Mouse (Mus musculus): ENCODE results near the gene Bin2. TPM values are rescaled to one million over a fixed set of nuclear protein-coding genes. Genes with fewer than 3 reads are reported as not detected.
A peak's percentile ranks its signal among the peaks of the same experiment; 100 is the strongest.
"Not testable (repeated sequence)": the region's sequence is repeated elsewhere in the genome, so short reads cannot be mapped to it uniquely, and the experiment has no call there.

Bin2 gene
- polyA plus RNA-seq, 1 experiment from 2014 or later: 4.2 TPM

DNA sequence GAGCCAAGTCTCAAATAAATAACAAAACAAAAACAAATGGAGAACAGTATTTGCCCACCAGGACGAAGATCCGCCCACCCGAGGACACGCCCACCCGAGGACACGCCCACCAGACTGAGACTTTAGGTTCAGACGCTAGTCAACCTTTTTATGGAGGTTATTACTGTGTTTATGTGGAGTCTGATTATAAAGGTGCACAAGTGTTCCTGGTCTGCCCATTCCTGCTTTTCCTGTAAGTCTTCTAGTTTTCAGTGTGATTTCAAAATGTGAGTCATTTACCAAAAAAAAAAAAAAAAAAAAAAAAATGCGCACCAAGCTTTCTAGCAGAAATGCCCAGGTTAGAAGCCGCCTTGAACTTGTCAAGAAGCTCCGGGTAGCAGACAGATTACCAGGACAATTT lies 42.1 kb downstream of the Bin2 start:
- H3K36me3 ChIP-seq (ENCODE audit: insufficient read depth, low read length): no peaks in the 10 kb centered on the region
- 33% methylated on average over 10 of the region's 10 CpGs for WGBS
- H3K27me3 ChIP-seq (replicated peaks; ENCODE audit: insufficient read depth, low read length): no peaks in the 10 kb centered on the region
- H3K9me3 ChIP-seq (ENCODE audit: low read length): no peaks in the 10 kb centered on the region
- no peak overlapping the region for H3K9ac ChIP-seq (replicated peaks; ENCODE audit: low read depth)
- no peak for ATAC-seq
- H3K27ac ChIP-seq (ENCODE audit: low read length): peak overlapping the region; percentile 74
- no peak overlapping the region for H3K4me2 ChIP-seq (replicated peaks; ENCODE audit: low read depth, low read length)
- no peak for TF ChIP-seq CTCF (IDR thresholded peaks at IDR 0.05)
- TF ChIP-seq EP300 (IDR thresholded peaks at IDR 0.05): 0 out of 2 replicates have a peak, but pooled peaks have one; percentile 35
- H3K4me3 ChIP-seq (ENCODE audit: low read depth, low read length): no peak overlapping the region
- peaks cover 5% of the 10 kb centered on the region; the same call in 1 of the 2 replicates for H3K4me1 ChIP-seq (ENCODE audit: insufficient read depth, low read depth, low read length)
- DNase-seq (ENCODE audit: low spot score): no peak

DNA sequence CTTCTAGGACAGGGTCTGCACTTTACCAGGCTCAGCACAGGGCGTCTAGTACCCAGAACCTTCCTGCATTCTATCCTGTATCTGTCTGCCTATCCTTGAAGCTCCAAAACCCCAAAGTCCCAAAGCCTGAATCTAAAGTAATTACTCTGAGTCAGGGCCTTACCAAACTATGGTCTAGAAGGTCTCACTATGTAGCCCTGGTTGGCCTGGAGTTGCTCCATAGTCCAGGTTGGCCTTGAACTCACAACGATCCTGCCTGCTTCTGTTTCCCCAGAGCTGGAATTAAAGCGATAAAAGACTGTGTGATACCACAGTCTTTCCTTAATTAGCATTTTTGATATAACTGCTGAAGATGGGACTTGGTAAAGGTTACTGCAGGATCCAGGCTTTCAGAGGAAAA lies 44.9 kb downstream of the Bin2 start:
- Histone ChIP-seq H3K4me3 (ENCODE audit: low read depth, low read length) (no peak overlapping the region), H3K9ac (replicated peaks; ENCODE audit: low read depth) (no peak overlapping the region), H3K27ac (ENCODE audit: low read length) (no peak overlapping the region), H3K27me3 (replicated peaks; ENCODE audit: insufficient read depth, low read length) (no peaks in the 10 kb centered on the region), H3K9me3 (ENCODE audit: low read length) (no peaks in the 10 kb centered on the region), H3K4me1 (ENCODE audit: insufficient read depth, low read depth, low read length) (peaks cover 5% of the 10 kb centered on the region; the same call in 1 of the 2 replicates), H3K4me2 (replicated peaks; ENCODE audit: low read depth, low read length) (no peak overlapping the region), H3K36me3 (ENCODE audit: insufficient read depth, low read length) (peaks cover 11% of the 10 kb centered on the region; the same call in 1 of the 2 replicates)
- 92% methylated on average over 3 of the region's 3 CpGs for WGBS
- DNase-seq (ENCODE audit: low spot score): no peak
- ATAC-seq: no peak
- no peak for TF ChIP-seq EP300 (IDR thresholded peaks at IDR 0.05)

DNA sequence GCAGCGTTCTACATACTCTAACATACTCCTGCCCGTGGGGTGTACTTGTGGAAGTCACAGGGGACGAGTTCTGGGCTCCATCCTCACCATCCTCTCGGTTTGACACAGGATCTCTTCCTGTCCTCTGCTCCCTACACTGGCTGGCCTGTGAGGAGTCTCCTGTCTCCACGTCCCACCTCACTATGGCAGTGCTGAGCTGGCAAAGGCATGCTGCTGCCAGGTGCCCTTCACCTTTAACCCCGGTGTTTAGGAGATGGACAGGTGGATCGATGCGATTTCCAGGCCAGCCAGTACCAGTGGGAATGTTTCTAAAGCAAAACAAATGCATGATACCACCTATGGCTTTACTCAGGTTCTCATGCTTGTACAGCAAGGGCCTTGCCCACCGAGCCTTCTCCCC lies 45.6 kb downstream of the Bin2 start:
- no peak overlapping the region for H3K4me2 ChIP-seq (replicated peaks; ENCODE audit: low read depth, low read length)
- no peak overlapping the region for H3K9ac ChIP-seq (replicated peaks; ENCODE audit: low read depth)
- H3K4me3 ChIP-seq (ENCODE audit: low read depth, low read length): no peak overlapping the region
- H3K27ac ChIP-seq (ENCODE audit: low read length): no peak overlapping the region
- H3K4me1 ChIP-seq (ENCODE audit: insufficient read depth, low read depth, low read length): peaks cover 5% of the 10 kb centered on the region; the same call in 1 of the 2 replicates
- peaks cover 14% of the 10 kb centered on the region; the same call in 1 of the 2 replicates for H3K36me3 ChIP-seq (ENCODE audit: insufficient read depth, low read length)
- H3K27me3 ChIP-seq (replicated peaks; ENCODE audit: insufficient read depth, low read length): no peaks in the 10 kb centered on the region
- no peak for ATAC-seq
- no peak for DNase-seq (ENCODE audit: low spot score)
- WGBS: 85% methylated on average over 9 of the region's 9 CpGs
- TF ChIP-seq CTCF (IDR thresholded peaks at IDR 0.05) (no peak), EP300 (IDR thresholded peaks at IDR 0.05) (no peak)
- H3K9me3 ChIP-seq (ENCODE audit: low read length): no peaks in the 10 kb centered on the region

DNA sequence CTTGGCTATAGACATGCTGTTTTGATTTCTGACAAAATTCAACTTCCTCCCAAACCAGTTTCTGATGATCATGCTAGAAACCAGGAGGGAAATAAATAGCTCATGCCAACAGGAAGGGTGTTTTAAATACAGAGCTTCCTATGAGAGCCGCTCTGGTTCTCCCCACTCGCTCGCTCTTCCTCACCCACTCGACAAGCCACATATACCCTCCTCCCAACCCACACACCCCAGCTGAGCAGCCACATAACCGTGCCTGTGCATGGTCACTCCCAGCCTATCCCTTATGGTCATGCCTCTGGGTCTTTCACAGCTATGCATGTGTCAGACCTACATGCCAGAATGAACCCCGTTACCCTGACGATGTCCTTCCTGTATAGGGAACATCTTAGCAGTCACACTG lies 47.2 kb downstream of the Bin2 start:
- ATAC-seq (peak; percentile 85), DNase-seq (ENCODE audit: low spot score) (peak; percentile 60)
- 60% methylated on average over 7 of the region's 7 CpGs for WGBS
- Histone ChIP-seq H3K9ac (replicated peaks; ENCODE audit: low read depth) (no peak overlapping the region), H3K4me3 (ENCODE audit: low read depth, low read length) (no peak overlapping the region), H3K36me3 (ENCODE audit: insufficient read depth, low read length) (peaks cover 27% of the 10 kb centered on the region; the same call in 1 of the 2 replicates), H3K27ac (ENCODE audit: low read length) (peak overlapping the region; percentile 60), H3K4me2 (replicated peaks; ENCODE audit: low read depth, low read length) (no peak overlapping the region), H3K9me3 (ENCODE audit: low read length) (no peaks in the 10 kb centered on the region), H3K4me1 (ENCODE audit: insufficient read depth, low read depth, low read length) (no peaks in the 10 kb centered on the region), H3K27me3 (replicated peaks; ENCODE audit: insufficient read depth, low read length) (no peaks in the 10 kb centered on the region)
- TF ChIP-seq CTCF (IDR thresholded peaks at IDR 0.05): no peak
- TF ChIP-seq EP300 (IDR thresholded peaks at IDR 0.05): peak; percentile 50; the same call in 1 of the 2 replicates

DNA sequence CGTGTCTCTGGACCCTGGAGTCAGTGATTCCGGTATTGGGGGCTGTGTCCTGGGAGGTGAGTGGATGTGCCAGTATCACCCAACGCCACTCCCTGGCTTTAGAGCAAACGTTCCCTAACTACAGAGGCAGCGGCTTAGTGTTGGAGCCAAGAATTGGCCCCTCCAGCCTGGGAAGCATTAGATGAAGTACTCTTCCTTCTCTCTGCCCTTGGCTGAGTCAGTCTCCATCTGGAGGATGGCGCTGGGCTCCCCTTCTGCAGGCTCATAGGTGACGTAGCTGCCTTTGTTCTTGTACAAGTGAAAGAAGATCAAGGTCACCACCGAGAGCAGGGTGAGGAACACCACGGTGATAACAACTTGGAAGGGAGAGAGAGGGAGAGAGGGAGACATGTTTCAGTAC lies 47.7 kb downstream of the Bin2 start:
- Histone ChIP-seq H3K36me3 (ENCODE audit: insufficient read depth, low read length) (peaks cover 27% of the 10 kb centered on the region; the same call in 1 of the 2 replicates), H3K27ac (ENCODE audit: low read length) (peak overlapping the region; percentile 60)
- WGBS: 56% methylated on average over 9 of the region's 9 CpGs
- not testable (repeated sequence) for H3K4me3 ChIP-seq (ENCODE audit: low read depth, low read length); H3K27me3 ChIP-seq (replicated peaks; ENCODE audit: insufficient read depth, low read length); DNase-seq (ENCODE audit: low spot score); H3K4me2 ChIP-seq (replicated peaks; ENCODE audit: low read depth, low read length); H3K9ac ChIP-seq (replicated peaks; ENCODE audit: low read depth); H3K4me1 ChIP-seq (ENCODE audit: insufficient read depth, low read depth, low read length); H3K9me3 ChIP-seq (ENCODE audit: low read length)
- peak; percentile 64 for ATAC-seq

DNA sequence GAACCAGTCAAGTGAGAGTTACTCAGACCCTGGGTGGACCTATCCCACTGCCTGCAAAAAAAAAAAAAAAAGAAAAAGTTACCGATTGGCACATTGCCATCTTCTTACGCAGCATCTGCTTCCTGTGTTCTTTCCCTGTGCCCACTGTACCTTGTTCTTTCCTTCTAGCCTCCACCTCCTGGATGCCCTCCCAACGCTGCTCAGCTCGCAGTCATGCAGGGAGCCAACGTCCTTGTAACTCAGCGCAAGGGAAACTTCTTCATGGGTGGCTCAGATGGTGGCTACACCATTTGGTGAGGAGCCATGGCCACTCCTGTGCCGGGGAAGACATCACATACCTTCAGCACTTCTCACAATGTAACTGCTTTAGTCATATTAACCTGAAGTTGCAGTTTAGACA lies 50.2 kb downstream of the Bin2 start:
- WGBS: 62% methylated on average over 7 of the region's 7 CpGs
- H3K4me2 ChIP-seq (replicated peaks; ENCODE audit: low read depth, low read length): no peak overlapping the region
- peaks cover 27% of the 10 kb centered on the region; the same call in 1 of the 2 replicates for H3K36me3 ChIP-seq (ENCODE audit: insufficient read depth, low read length)
- no peaks in the 10 kb centered on the region for H3K4me1 ChIP-seq (ENCODE audit: insufficient read depth, low read depth, low read length)
- no peak for TF ChIP-seq CTCF (IDR thresholded peaks at IDR 0.05)
- TF ChIP-seq EP300 (IDR thresholded peaks at IDR 0.05): no peak
- no peaks in the 10 kb centered on the region for H3K27me3 ChIP-seq (replicated peaks; ENCODE audit: insufficient read depth, low read length)
- H3K9me3 ChIP-seq (ENCODE audit: low read length): no peaks in the 10 kb centered on the region
- no peak overlapping the region for H3K4me3 ChIP-seq (ENCODE audit: low read depth, low read length)
- no peak overlapping the region for H3K9ac ChIP-seq (replicated peaks; ENCODE audit: low read depth)
- H3K27ac ChIP-seq (ENCODE audit: low read length): no peak overlapping the region
- DNase-seq (ENCODE audit: low spot score): no peak
- no peak for ATAC-seq

DNA sequence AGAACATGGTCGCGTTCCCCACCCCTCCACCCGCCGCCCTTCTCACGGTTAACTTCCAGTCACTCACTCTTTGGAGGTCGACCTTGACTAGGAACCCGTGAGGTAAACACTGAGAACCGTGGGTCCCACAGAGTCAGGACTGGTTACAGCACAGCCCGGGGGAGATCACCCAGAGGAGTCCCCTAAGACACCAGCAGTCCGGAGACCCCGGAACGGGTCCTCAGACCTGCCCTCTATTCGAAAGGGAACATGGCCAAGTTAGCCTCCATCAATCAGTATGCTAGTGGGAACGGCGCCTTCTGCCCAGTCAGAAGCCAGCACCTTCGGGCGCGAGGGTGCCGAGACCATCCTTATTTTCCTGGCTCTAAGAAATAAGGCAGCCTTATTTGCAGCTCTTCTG lies 53.1 kb downstream of the Bin2 start:
- Histone ChIP-seq H3K4me1 (ENCODE audit: insufficient read depth, low read depth, low read length) (peaks cover 7% of the 10 kb centered on the region; the same call in 1 of the 2 replicates), H3K4me3 (ENCODE audit: low read depth, low read length) (peak overlapping the region; percentile 97), H3K27me3 (replicated peaks; ENCODE audit: insufficient read depth, low read length) (no peaks in the 10 kb centered on the region), H3K4me2 (replicated peaks; ENCODE audit: low read depth, low read length) (peak overlapping the region; percentile 58), H3K9ac (replicated peaks; ENCODE audit: low read depth) (peak overlapping the region; percentile 98), H3K9me3 (ENCODE audit: low read length) (no peaks in the 10 kb centered on the region), H3K36me3 (ENCODE audit: insufficient read depth, low read length) (peaks cover 27% of the 10 kb centered on the region; the same call in 1 of the 2 replicates), H3K27ac (ENCODE audit: low read length) (peak overlapping the region; percentile 100)
- DNase-seq (ENCODE audit: low spot score) (no peak), ATAC-seq (no peak)
- WGBS: under 1% methylated on average over 19 of the region's 19 CpGs
- TF ChIP-seq CTCF (IDR thresholded peaks at IDR 0.05) (no peak), EP300 (IDR thresholded peaks at IDR 0.05) (no peak)

Data from lung, postnatal 0 days (tissue).